Mouse (Mus musculus) heart, postnatal 14 days (tissue): ENCODE data around the gene Tbce. TPM values are rescaled to one million over a fixed set of nuclear protein-coding genes. Genes with fewer than 3 reads are reported as not detected.
"Not testable (repeated sequence)": the region's sequence is repeated elsewhere in the genome, so short reads cannot be mapped to it uniquely, and the experiment has no call there.

Experiments
- DNase-seq, 2 experiments: peaks; one replicate each; pipeline ENCODE4 v3.0.0; 2021 to 2022
- intact Hi-C: fragments of 180-260 bp; cut with DNase I; formaldehyde crosslinking; loops from one replicate; pipeline ENCODE4 v1.15.1; 2025
- total RNA-seq, 2 experiments: library from RNA; stranded (reverse); gene quantifications; 2 replicates each; pipeline ENCODE4 v1.2.3; 2021

Gene Tbce
- total RNA-seq, 2 experiments from 2014 or later: 20.0 to 20.1 TPM

- intact Hi-C loops: loop anchor here (10.0 kb wide), 1 partner anchor 139 kb away; no protein-coding TSS in a partner anchor
- DNase-seq: no peak
These were observed 3.4 kb downstream of the Tbce start for GRCm38 (mm10) chr13:14035875-14036630.

GRCm38 (mm10) chr13:14035352-14035751 lies 4.1 kb downstream of the Tbce start:
- intact Hi-C loops: loop anchor here (10.0 kb wide), 1 partner anchor 139 kb away; no protein-coding TSS in a partner anchor
- DNase-seq: not testable (repeated sequence)

GRCm38 (mm10) chr13:14034073-14034348 lies 5.4 kb downstream of the Tbce start:
- DNase-seq: no peak
- intact Hi-C loops: loop anchor here (10.0 kb wide), 1 partner anchor 141 kb away; no protein-coding TSS in a partner anchor

GRCm38 (mm10) chr13:14033309-14034072 lies 5.9 kb downstream of the Tbce start:
- intact Hi-C loops: loop anchor here (10.0 kb wide), 1 partner anchor 141 kb away; no protein-coding TSS in a partner anchor
- no peak for DNase-seq

- intact Hi-C loops: no loop called here
- DNase-seq: no peak
These were observed 13.2 kb downstream of the Tbce start for GRCm38 (mm10) chr13:14026154-14026820.

- DNase-seq: no peak
- intact Hi-C loops: no loop called here
These were observed 13.9 kb downstream of the Tbce start for GRCm38 (mm10) chr13:14025554-14025953.

- DNase-seq: not testable (repeated sequence)
These were observed 18.0 kb downstream of the Tbce start for GRCm38 (mm10) chr13:14021417-14021816.

GRCm38 (mm10) chr13:14018852-14019251 lies 20.6 kb downstream of the Tbce start:
- no peak for DNase-seq
- intact Hi-C loops: no loop called here

More at GRCm38 (mm10) chr13:14021417-14021816, 18.0 kb downstream of the Tbce start:
- intact Hi-C loops: not testable (repeated sequence)

GRCm38 (mm10) chr13:14018283-14018682 lies 21.2 kb downstream of the Tbce start:
- intact Hi-C loops: no loop called here
- no peak for DNase-seq

GRCm38 (mm10) chr13:14015609-14016008 lies 23.8 kb downstream of the Tbce start:
- intact Hi-C loops: no loop called here
- no peak for DNase-seq

GRCm38 (mm10) chr13:14014540-14014939 lies 24.9 kb downstream of the Tbce start:
- intact Hi-C loops: no loop called here
- DNase-seq: no peak

- intact Hi-C loops: no loop called here
- DNase-seq: no peak
These were observed 25.4 kb downstream of the Tbce start for GRCm38 (mm10) chr13:14014001-14014400.

- DNase-seq: no peak
- intact Hi-C loops: no loop called here
These were observed 27.9 kb downstream of the Tbce start for GRCm38 (mm10) chr13:14011454-14011995.

GRCm38 (mm10) chr13:14006056-14006455 lies 33.4 kb downstream of the Tbce start:
- intact Hi-C loops: no loop called here
- no peak for DNase-seq

- intact Hi-C loops: loop anchor here (2.0 kb wide), 1 partner anchor 174 kb away; no protein-coding TSS in a partner anchor
These were observed 34.4 kb downstream of the Tbce start for GRCm38 (mm10) chr13:14004999-14005398.

GRCm38 (mm10) chr13:14004086-14004485 lies 35.4 kb downstream of the Tbce start:
- DNase-seq: peak in 1 of 2 experiments; percentile 16
- intact Hi-C loops: loop anchor here (2.0 kb wide), 1 partner anchor 175 kb away; no protein-coding TSS in a partner anchor

More at GRCm38 (mm10) chr13:14004999-14005398, 34.4 kb downstream of the Tbce start:
- DNase-seq: no peak

- DNase-seq: no peak
- intact Hi-C loops: no loop called here
These were observed 36.7 kb downstream of the Tbce start for GRCm38 (mm10) chr13:14002706-14003105.

GRCm38 (mm10) chr13:13997476-13997875 lies 42.0 kb downstream of the Tbce start:
- intact Hi-C loops: no loop called here
- no peak for DNase-seq

- no peak for DNase-seq
- intact Hi-C loops: no loop called here
These were observed 44.4 kb downstream of the Tbce start for GRCm38 (mm10) chr13:13995046-13995445.

- intact Hi-C loops: no loop called here
- DNase-seq: no peak
These were observed 46.4 kb downstream of the Tbce start for GRCm38 (mm10) chr13:13993041-13993440.

GRCm38 (mm10) chr13:13990391-13990790 lies 49.0 kb downstream of the Tbce start:
- DNase-seq: no peak
- intact Hi-C loops: no loop called here
